Mouse (Mus musculus) lung, adult 2 months (tissue): Measurements from ENCODE around the gene Vax2.

Experiments
- CTCF ChIP-seq: fragments of 200-500 bp; IDR thresholded peaks from 2 replicates; pipeline ENCODE4 v1.5.1; 2011; ENCODE audit warnings: mild to moderate bottlenecking, low read length, control low read depth; ENCODE audit not compliant: insufficient read depth
- POLR2A ChIP-seq: fragments of 200-500 bp; IDR thresholded peaks from 2 replicates; pipeline ENCODE4 v1.6.1; 2011; ENCODE audit warnings: low read depth, mild to moderate bottlenecking, control low read depth, low read length, borderline replicate concordance; ENCODE audit errors: extremely low read depth

GRCm38 (mm10) chr6:83693835-83694234 is 17.2 kb upstream of the Vax2 start:
- TF ChIP-seq CTCF (peak; percentile 63), POLR2A (no peak)
